Mouse (Mus musculus) megakaryocyte, embryonic 14.5 days (primary cell): ENCODE results near the gene Selenof.

Source experiments
- FLI1 ChIP-seq: IDR thresholded peaks from 2 replicates; pipeline ENCODE4 v1.6.1; 2012; ENCODE audit warnings: low read length, inconsistent platforms, mixed read lengths
- GATA1 ChIP-seq: IDR thresholded peaks from 3 replicates; pipeline ENCODE4 v1.6.1; 2012; ENCODE audit warnings: mixed read lengths, low read length, inconsistent platforms, borderline replicate concordance

GRCm38 (mm10) chr3:144603558-144603957, 33.5 kb downstream of the Selenof start:
- TF ChIP-seq GATA1 (no peak), FLI1 (no peak)
